Mouse (Mus musculus) 3134 (cell line): Measurements from ENCODE around the gene Pgm5.

Experiments used
- DNase-seq: peaks from one replicate; pipeline ENCODE4 v3.0.0-alpha.2; 2011; ENCODE audit warnings: low spot score; ENCODE audit not compliant: insufficient read length; ENCODE audit errors: extremely low read depth

Pgm5 gene

DNA sequence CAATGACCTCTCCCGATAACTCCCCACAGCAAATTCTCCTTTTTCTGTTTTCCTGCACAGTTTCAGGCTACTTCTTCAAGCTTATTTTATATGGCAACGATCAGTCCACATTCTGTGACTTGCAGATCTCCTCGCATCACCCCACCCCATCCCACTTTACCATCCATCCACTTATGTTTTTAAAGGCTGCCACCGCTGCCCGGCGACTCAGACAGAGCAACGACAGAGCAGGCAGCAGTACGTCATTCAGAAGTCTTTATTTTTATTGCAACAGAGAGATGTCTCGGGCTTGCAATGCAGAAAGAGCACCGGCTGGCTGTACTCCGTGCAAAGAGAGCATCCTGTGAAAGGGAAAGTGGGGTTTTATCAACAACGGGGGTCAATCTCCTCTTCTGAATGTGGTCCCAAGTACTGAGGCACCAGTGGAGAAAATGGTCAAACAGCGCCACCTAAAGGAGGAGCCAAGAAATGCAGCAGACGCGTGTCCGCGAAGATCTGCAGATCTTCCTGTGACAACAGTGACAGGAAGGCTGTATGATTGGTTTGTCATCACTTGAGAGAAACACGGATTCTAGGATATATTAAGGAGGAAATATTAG, 9.5 kb upstream of the Pgm5 start:
- DNase-seq: no peak

DNA sequence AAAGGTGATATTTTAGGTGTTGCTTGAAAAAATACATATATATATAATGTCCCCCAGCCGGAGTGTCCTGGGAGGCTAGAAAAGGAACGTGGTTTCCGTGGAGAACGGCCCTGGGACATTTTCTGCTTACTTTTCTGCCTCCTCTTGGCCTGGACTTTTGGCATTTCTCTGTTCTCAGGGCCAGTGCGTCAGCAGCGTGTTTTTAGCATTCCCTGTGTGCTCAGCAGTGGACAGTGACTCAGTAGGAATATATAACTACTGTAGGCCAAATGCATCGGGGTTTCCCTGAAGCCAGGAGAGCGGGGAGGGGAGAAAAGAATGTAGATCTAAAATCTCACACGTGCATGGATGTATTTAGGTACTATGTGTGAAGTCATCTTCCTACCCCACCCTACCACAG, 3.8 kb upstream of the Pgm5 start:
- DNase-seq: no peak

DNA sequence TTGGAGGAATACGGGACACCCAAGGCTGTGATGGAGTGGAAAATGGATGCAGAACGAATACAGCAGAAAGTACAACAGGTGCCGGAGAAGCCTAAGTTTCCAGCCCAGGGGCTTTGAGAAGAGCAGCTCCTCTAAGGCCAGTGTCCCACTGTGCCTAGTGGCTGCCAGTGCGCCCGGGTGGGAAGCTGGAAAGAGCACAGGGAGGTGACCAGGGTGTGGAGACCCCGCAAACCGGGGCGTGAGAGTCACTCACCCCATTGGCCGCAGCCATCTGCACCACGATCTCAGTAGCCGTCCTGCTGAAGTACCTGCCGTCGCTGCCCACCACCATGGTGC, 411 bp downstream of the Pgm5 start:
- no peak for DNase-seq

DNA sequence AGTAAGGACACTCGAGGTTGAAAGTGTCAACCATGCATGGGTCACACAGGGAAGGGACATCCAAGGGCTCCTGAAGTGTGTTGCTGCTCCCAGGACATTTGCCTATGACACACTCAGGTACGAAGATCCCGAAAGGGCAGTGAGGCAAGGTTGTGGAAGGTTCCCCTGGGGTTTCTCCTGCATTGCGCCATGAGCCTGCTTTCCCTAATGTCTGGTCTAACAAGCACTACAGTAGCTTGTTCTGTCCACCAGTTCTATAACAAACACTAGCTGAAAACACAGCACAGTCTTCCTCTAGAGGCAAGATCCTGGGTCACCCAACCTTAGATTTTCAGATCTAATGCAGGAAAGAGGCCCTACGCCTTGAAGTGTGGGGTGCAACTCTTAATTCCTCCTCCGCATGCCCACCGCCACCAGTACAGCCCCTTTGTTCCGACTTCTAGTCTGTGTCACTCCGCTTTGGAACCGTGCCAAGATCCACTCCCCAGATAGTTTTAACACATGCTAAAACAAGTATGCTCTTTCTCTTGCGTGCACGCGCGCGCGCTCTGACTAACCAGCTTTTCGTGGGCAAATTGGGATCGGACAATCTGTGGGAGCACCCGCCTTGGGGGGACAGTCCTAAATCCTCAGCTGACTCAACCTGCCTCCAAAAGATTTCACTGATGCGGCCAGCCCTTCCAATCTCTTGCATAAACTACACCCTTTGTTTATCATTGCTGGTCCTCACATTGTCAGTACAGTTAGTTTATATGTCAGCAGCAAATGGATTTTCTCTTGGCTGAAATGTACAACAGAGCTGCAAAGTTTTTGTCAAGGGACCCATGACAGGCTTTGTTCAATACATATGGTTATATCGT, 10.0 kb downstream of the Pgm5 start:
- DNase-seq: no peak

DNA sequence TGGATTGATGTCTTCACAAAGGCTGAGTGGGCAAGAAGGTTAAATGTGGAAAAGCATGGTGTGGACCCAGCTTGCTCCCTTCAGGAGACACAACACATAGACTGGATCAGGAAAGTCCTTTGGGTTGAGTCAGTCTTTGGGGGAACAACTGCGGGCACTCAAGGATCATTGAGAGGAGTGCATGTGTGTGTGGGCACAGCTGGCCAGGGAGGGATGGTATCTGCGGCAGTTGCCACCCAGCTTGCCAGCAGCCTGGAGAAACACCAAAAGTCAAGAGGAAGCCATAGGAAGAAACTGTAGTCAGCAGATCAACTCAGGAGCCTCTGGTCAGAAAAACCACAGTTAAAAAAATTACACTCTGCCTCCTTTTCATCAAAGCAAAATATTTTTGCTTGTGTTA, 12.8 kb downstream of the Pgm5 start:
- DNase-seq: no peak

DNA sequence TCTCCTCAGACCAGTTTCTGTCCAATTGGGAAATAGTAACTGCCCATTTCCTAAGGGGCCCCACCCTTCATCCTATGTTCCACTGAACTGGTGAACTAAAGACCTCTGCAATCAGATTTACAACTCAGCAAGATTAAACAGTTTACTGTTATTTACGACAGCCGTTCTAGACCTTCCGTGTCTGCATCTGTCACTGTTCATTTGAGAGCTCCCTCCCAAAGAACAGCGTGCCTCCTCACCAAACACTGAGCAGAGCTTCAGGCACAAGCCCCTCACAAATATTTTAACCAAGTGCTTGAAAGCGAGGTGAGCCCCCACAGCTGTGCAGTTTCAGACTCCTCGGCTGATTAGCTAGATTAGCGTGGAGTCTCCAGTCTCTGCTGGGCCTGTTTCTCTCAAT, 13.3 kb downstream of the Pgm5 start:
- no peak for DNase-seq

DNA sequence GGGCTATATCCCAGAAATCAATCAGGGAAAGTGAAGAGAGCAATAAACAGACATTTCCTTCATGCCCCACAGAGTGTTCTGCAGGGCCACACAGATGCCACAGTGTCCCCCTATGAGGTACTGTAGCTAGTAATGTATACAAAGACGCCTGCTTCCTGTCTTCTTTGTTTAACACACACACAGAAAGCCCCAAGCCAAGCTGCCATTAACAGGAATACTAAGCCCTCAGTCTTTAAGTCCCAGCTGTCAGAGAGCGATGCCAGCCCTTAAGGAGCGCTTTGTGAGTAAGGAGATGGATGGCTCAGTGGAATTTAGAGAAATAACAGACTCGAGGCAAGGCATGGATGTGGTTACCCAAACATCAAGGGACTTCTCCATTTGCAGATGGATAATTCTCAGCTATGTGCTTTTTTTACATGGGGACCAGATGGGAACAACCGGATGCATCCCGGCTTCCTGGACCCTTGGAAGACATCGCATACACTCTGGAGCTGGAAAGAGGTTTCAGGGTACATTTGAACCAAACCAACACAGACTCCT, 16.6 kb downstream of the Pgm5 start:
- no peak for DNase-seq

DNA sequence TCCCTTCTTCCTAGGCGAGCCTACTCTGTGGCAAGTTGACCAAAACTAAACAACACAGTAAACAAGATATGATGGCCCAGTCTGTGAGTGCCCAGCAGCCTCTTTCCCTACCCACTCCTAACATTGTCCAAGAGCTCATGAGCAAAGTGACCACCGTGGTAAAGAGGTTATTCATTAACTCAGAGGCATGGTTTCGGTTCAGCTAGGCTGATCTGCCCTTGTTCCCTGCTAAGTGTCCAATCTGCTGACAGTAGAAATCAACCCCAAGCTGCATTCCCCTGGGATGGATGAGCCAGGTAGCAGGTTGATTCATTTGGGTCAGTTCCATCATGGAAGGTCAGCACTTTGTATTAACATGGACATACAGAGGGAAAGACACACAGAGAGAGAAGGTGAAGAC, 19.6 kb downstream of the Pgm5 start:
- DNase-seq: no peak

DNA sequence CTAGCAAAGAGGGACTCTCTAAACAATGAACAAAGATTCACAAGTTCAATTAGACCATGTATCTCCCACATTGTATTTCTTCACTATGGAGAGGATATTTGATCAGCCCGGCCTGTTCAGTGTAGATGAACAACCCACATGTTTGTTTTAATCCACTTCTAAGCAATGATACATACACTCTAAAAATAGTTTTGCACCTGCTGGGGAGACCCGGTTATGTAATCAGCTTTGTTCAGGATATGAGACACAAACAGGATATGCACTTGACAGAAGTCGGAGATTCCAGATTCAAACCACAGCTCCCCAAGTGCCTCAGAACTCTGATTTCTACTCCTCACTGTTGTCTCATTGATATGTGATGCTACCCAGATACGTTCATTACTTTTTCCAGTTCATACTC, 37.1 kb downstream of the Pgm5 start:
- no peak for DNase-seq

DNA sequence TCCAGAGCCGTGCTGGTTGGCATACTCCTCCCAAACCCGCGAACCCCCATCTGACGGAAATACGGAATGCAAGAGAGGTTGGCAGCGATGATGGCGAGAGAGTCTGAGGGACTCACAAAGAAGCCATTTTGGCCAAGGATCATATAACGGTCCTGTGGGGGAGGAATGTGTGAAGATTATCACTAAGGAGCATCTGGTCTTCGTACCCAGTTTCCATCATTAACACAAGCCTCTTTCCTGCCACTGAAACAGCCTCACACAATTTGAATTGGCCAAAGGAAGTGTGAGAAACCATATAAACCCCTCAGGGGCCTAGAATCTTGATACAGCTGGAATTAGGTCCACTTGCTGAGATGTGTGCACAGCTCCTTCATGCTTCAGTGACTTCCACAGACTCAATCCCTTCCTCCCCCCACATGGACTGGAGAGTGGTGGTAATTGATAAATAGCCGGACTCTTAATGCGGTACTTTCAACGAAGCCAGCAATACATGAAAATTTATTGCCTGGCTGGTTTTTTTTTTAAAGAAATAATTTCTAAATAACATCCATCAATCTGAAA, 45.9 kb downstream of the Pgm5 start:
- DNase-seq: no peak

DNA sequence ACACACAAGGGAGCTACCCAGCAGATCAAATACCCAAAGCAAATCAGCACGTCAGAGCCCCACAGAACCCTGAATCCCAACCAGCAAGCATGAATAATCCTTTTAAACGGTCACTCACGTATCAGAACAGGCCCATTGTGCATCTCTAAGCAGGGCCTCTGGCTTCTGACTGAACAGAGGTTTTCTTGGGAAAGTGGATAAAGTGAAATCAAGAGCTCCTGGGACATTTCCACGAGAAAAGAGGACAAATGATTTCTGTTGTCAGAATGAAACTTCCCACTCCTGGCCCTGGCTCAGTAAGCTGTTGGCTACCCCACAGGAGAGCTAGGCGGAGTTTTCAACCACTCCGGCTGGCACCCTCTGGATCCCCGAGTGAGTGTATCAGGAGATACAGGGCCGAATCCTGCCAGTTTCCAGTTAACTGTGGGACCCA, 48.8 kb downstream of the Pgm5 start:
- DNase-seq: no peak

DNA sequence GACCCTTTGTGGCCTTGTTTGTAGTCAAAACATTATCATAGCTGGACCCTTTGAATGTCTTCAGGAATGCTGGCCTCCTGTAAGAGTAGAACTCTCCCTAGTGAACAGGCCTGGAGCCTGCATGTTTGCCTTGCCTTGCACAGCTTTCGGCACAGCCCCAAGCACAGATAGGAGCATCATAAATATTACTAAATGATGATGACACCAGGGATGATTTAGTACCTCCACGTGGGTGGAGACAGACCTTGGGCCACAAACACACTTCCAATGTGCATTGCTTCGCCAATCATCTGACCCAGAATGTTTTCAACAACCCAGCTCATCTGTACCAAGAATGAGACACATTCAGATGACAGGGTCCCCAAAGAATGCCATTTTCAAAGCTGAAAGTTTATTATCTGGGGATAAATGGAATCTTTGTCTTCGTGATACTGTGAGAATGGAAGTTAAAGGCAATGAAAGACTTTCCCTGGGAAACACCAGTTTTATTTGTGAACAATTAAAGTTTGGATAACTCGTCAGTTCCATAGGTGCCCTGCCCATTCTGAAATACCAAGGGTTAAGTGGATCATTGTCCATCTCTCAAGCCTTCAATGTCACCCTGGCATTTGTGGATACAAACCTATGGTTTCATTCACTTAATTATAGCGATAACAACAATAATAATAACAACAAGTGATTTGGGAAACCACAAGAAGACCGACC, 49.4 kb downstream of the Pgm5 start:
- DNase-seq: no peak

DNA sequence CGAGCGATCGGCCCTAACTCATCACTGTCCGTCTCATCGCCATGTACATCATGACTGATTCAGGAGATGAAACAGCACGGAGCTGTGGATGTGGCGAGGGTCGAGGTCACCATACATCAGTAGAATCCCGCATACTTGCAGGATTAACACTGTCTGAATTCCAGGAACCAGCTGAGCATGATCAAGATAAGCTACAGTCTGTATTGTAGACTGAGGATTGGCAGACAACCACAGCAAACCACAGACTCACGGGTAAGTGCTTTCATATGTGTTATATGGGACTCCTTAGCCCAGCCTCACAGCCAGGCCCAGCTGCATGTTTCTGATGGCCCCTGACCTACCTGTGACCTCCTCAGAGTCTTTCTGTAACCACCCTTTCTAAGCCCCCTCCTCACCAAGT, 50.2 kb downstream of the Pgm5 start:
- DNase-seq: no peak

DNA sequence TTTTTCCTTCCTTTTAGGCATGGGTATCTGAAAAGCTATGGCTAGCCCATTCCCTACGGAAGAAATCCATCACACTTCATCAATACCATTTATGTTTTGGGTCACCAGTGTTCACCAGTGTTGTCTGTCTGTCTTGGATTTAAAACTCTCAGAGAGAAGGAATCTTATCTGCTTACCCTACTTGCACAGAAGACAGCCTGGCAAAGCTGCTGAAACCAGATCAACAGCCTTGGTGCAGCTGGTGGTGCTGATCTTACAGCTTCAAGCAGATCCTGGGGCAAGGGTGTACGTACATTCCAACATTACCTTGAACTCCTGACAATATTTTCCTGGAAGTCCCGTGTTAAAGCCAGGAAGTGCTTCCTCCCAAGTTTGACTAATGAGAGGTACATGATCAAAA, 55.6 kb downstream of the Pgm5 start:
- no peak for DNase-seq

DNA sequence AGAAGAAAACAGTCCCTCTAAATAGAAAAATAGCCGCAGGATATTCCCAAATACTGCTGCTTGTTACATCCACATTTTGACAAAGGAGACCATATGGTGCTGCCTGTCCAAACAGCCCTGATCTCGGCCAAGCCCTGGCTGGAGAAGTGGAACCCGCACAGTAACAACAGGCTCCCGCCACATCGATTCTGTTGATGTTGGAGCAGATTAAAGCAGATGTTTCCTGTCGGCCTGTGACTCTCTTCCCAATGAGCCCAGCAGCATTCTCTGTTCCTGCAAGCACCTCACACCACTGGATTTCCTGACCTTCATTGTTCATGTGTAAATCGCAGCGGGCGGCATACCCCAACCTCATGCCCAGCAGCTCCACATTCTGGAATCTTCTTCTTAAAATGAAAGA, 64.0 kb downstream of the Pgm5 start:
- DNase-seq: no peak

DNA sequence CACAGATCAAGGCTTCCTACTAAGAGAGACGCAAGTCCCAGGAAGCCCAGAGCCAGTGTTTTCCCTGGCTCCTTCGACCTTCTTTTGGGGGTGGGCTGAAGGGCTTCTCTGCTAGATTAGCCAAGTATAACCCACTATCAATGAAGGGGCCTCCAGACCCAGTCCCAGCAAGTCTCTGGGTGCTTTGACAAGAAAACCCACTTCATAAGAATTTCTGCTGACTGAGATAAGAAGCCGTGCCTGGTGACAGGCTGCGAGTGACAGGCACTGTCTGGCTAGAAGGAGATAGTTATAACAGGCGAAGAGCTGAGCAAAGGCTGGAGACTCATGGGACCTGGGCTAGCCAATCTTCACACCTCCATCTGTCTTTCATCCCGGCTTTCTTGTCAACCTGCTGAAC, 67.3 kb downstream of the Pgm5 start:
- DNase-seq: no peak

DNA sequence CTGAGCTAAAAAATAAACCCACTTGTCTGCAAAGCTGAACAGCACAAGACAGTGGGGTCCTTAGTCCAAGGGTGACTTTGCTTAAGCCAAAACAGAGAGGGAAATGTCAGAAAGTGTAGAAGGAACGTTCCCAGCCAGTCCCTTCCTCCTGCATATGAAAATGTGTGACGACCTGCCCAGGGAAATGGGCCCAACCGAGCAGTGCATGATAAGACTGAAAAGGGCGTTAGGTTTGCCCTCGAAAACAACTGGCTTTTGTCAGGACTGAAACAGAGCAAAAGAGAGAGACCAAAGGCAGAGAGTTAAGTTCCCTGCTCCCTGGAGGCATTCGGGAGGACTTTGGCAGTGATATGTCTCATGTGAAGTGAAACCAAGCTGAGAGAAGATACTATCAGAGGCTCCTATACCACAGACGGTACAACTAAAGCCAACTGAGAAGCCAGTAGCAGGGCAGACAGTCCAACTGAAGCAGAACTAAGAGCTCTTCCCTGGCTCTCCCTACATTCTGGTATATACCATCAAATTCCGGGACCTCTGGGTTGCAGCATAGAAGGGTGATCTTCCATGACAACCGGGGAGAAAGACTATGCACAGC, 68.0 kb downstream of the Pgm5 start:
- no peak for DNase-seq

DNA sequence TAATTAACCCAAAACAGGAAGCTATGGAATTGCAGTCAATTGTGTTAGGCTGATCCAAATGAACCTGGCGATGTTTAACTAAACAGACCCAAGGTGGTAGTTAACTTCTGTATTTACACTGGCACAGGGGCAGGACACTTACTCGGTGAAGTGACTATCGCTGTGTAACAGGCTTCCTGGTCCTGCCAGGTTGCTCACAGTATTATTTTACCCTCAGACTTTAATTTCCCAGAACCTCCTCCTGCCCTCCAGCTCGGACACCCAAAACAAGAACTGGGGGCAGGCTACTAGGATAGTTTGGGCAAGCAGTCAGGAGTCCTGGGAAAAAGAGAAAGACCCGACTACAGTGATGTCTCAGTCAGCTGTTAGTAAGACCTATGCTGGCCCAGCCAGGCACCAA, 68.8 kb downstream of the Pgm5 start:
- DNase-seq: no peak

DNA sequence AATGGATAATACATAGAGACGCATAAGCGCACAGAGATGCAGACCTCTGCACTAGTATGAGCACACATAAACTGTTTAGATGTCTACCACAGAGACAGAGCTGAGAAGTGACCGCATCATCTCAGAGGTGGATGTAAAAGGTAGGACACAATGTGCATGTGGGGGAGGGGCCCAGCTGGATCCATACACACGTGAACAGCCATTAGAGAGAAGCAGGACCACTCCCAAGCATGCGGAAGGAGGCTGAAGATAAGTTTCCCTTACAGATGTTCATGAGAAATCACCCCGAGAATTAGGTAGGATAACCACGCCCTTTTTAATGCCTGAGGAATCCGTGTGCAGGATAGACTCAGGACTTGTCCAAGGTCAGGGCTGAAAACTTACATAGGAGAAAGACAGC, 75.8 kb downstream of the Pgm5 start:
- DNase-seq: no peak

DNA sequence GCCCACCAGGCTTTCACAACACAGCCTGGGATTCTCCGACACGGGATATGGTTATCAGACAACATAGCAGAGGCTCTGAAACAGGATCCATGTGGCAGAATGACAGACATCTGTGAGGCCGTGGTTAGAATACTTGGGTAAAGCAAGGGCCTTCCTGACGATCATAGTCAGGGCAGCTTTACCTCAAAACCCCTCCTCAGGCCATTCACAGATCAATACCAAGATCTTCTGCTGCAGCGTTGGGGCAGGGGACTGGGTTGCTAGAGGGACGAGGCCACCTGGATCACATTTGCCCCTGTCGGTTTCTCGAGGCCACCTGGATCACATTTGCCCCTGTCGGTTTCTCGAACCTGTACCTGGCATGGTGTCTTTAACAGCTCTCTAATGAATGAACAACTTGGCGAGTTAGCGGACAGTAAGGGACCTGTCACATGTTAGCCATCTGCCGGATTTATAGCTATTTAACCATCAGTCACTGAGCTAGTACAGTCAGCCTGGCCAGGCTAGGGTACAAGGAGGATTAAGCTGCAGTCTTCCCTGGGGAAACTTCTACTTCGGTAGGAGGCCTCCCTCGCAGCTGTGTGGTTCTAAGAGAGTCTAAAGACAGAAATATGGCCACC, 76.5 kb downstream of the Pgm5 start:
- no peak for DNase-seq

DNA sequence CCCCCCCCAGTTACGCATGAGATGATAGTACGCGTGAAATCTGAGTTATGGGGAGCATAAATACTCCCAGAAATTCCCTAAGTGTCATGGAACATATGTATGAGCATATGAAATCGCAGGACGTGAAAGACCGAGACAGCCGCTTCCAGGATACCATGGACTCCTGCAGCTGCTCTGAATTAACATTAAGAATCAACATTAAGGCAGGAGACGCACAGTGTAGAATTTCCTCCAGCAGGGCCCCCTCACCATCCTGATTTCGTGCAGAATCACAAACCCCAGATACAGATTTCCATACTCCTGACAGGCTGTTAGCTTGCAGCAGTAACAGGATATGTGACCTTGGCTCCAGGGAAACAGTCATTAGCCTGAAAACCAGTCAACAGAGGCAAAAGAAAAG, 77.9 kb downstream of the Pgm5 start:
- no peak for DNase-seq
